Mouse (Mus musculus): ENCODE data around the gene Elane.

- TF ChIP-seq CTCF (conservative IDR thresholded peaks at IDR 0.05; ENCODE audit: insufficient read depth, insufficient read length, low read depth, low read length), result no peak
- TF ChIP-seq POLR2A (IDR thresholded peaks at IDR 0.05; ENCODE audit: low read depth, low read length), result no peak
Observed at GRCm38 (mm10) chr10:79920056-79920890, 34.2 kb downstream of the Elane start.

Measured in kidney, adult 2 months (tissue).